Mouse (Mus musculus) cerebellum, adult 18-20 months (tissue): ENCODE data around the gene Selenov.
A peak's percentile ranks its signal among the peaks of the same experiment; 100 is the strongest.
"Not testable (repeated sequence)": the region's sequence is repeated elsewhere in the genome, so short reads cannot be mapped to it uniquely, and the experiment has no call there.

Source experiments
- DNase-seq, 2 experiments: peaks; one replicate each; pipeline ENCODE4 v3.0.0; 2021

Selenov gene

GRCm38 (mm10) chr7:28290165-28290564 lies 821 bp downstream of the Selenov start:
- DNase-seq, result no peak

- DNase-seq, result no peak
These were observed 10.4 kb downstream of the Selenov start for GRCm38 (mm10) chr7:28280630-28281029.

- DNase-seq, result no peak
These were observed 12.7 kb downstream of the Selenov start for GRCm38 (mm10) chr7:28278279-28278652.

GRCm38 (mm10) chr7:28277615-28278278 lies 13.2 kb downstream of the Selenov start, which contains the start of gene Eid2b:
Gene Eid2b (plus strand): TSS chr7:28277739.
- peak; percentile 95 to 99 for DNase-seq

- no peak for DNase-seq
These were observed 13.8 kb downstream of the Selenov start for GRCm38 (mm10) chr7:28277237-28277614.

- no peak for DNase-seq
These were observed 19.2 kb downstream of the Selenov start for GRCm38 (mm10) chr7:28271761-28272160.

- DNase-seq, result no peak
These were observed 21.6 kb downstream of the Selenov start for GRCm38 (mm10) chr7:28269355-28269754.

- no peak for DNase-seq
These were observed 22.4 kb downstream of the Selenov start for GRCm38 (mm10) chr7:28268576-28268975.

GRCm38 (mm10) chr7:28268042-28268531 lies 22.9 kb downstream of the Selenov start:
- DNase-seq, result peak; percentile 67 to 73

- peak; percentile 90 to 94 for DNase-seq
These were observed 23.6 kb downstream of the Selenov start, which contains the start of gene Eid2 for GRCm38 (mm10) chr7:28267129-28268041. Gene Eid2 (plus strand): TSS chr7:28267881.

GRCm38 (mm10) chr7:28265391-28265790 lies 25.6 kb downstream of the Selenov start:
- no peak for DNase-seq

- DNase-seq, result no peak
These were observed 27.2 kb downstream of the Selenov start for GRCm38 (mm10) chr7:28263786-28264185.

GRCm38 (mm10) chr7:28262861-28263260 lies 28.1 kb downstream of the Selenov start:
- no peak for DNase-seq

GRCm38 (mm10) chr7:28255476-28255875 lies 35.5 kb downstream of the Selenov start:
- DNase-seq, result no peak

GRCm38 (mm10) chr7:28254591-28254990 lies 36.4 kb downstream of the Selenov start:
- no peak for DNase-seq

GRCm38 (mm10) chr7:28251976-28252375 lies 39.0 kb downstream of the Selenov start:
- no peak for DNase-seq

- DNase-seq, result no peak
These were observed 42.0 kb downstream of the Selenov start for GRCm38 (mm10) chr7:28248957-28249356.

- not testable (repeated sequence) for DNase-seq
These were observed 47.0 kb downstream of the Selenov start for GRCm38 (mm10) chr7:28243943-28244342.
